Mouse (Mus musculus): ENCODE results near the gene Wdr13.

- no peak for TF ChIP-seq EP300 (IDR thresholded peaks at IDR 0.05; ENCODE audit: low read depth)
- TF ChIP-seq CTCF (IDR thresholded peaks at IDR 0.05; ENCODE audit: low read depth): no peak
Observed at GRCm38 (mm10) chrX:8075104-8075503, 57.6 kb downstream of the Wdr13 start.

Data from liver, embryonic 14.5 days (tissue).